Mouse (Mus musculus): ENCODE data around the gene Scnn1g. TPM values are rescaled to one million over a fixed set of nuclear protein-coding genes. Genes with fewer than 3 reads are reported as not detected.

The Scnn1g gene
- 0.02 TPM in 2 replicates for polyA plus RNA-seq (2012; rRNA removed)

GRCm38 (mm10) chr7:121734171-121734831 is at the start of gene Scnn1g:
Gene Scnn1g (plus strand): TSS chr7:121734479.

DNA sequence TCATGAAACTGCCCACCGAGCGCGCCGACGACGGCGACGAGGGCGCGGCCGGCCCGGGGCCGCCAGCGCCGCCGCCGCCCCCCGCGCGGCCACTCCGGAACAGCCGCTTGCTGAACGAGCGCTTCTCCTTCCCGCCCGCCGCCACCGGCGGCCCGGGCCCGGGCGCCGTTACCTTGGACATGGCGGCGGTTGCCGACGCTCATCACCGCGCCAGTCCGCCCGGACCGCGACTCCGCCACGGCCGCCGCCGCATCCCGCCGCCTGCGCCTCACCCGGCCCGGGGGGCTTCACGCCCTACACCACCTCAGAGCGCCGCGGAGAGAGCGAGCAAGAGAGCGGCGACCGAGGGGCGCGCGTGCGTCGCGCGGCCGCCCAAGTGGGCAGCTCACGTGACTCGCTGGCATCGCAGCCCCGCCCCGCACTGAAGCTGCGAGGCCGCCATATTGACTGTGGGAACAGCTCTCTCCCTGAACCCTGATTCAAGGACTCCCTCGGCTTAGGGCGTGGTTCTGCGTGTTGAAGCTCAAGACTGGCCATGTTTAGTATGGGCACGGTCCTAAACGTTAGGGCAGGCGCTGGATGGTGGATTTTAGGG is 27.1 kb upstream of the Scnn1g start, which contains the start of gene Usp31:
Gene Usp31 (minus strand): TSS at position 181 of the 595 bp plus-strand sequence.

Other genes with a start within 250 kb of the Scnn1g start
- gene Usp31, start 27.2 kb upstream of the Scnn1g start, polyA plus RNA-seq (2012; rRNA removed), result 1.4 and 1.5 TPM in 2 replicates
- gene Scnn1b, start 130.6 kb downstream of the Scnn1g start, polyA plus RNA-seq (2012; rRNA removed), result 0.02 and 0.05 TPM in 2 replicates
- gene Cog7, start 247.2 kb downstream of the Scnn1g start, polyA plus RNA-seq (2012; rRNA removed), result 6.8 and 8.2 TPM in 2 replicates